Mouse (Mus musculus) thymus, adult 2 months (tissue): Measurements from ENCODE around the gene 2310033P09Rik. TPM values are rescaled to one million over a fixed set of nuclear protein-coding genes. Genes with fewer than 3 reads are reported as not detected.

Source experiments
- DNase-seq: peaks from one replicate; pipeline ENCODE4 v3.0.0; 2021
- H3K27ac ChIP-seq: fragments of 200-500 bp; 2 replicates; pipeline ENCODE4 v1.5.1; 2012; ENCODE audit warnings: low read length, control low read depth; ENCODE audit not compliant: control insufficient read depth, insufficient read depth
- H3K27me3 ChIP-seq: fragments of 200-500 bp; 2 replicates; pipeline ENCODE4 v1.6.1; 2012; ENCODE audit warnings: mild to moderate bottlenecking, low read length, moderate library complexity, mixed read lengths; ENCODE audit not compliant: control insufficient read depth, insufficient read depth
- H3K36me3 ChIP-seq: fragments of 200-500 bp; 2 replicates; pipeline ENCODE4 v1.6.1; 2012; ENCODE audit warnings: mild to moderate bottlenecking, low read length, moderate library complexity; ENCODE audit not compliant: control insufficient read depth, insufficient read depth
- H3K4me1 ChIP-seq: fragments of 200-500 bp; replicated peaks from 2 replicates; pipeline ENCODE4 v1.6.1; 2012; ENCODE audit warnings: low read length; ENCODE audit not compliant: control insufficient read depth, insufficient read depth
- H3K4me3 ChIP-seq: fragments of 200-500 bp; 2 replicates; pipeline ENCODE4 v1.5.1; 2012; ENCODE audit warnings: mild to moderate bottlenecking, low read length, control low read depth, moderate library complexity; ENCODE audit not compliant: control insufficient read depth, insufficient read depth
- CTCF ChIP-seq: fragments of 200-500 bp; IDR thresholded peaks from 2 replicates; pipeline ENCODE4 v1.5.1; 2012; ENCODE audit warnings: mild to moderate bottlenecking, control low read depth, low read length, moderate library complexity, borderline replicate concordance; ENCODE audit not compliant: control insufficient read depth, poor library complexity, insufficient read depth; ENCODE audit errors: extremely low read depth
- POLR2A ChIP-seq: fragments of 200-500 bp; IDR thresholded peaks from 2 replicates; pipeline ENCODE4 v1.6.1; 2012; ENCODE audit warnings: mild to moderate bottlenecking, low read length, control low read depth, moderate library complexity; ENCODE audit not compliant: control insufficient read depth, poor library complexity, insufficient read depth; ENCODE audit errors: extremely low read depth
- WGBS: fragments of 180-500 bp; shearing (Covaris S2); methylation state at CpG from one replicate; pipeline ENCODE4 v1.1.7; 2018; 5-methylcytosine and 5-hydroxymethylcytosine counted together
- polyA plus RNA-seq: library from polyadenylated mRNA; depleted of rRNA; stranded (reverse); fragments of >200 nt; gene quantifications from 2 replicates; pipeline ENCODE4 v1.2.3, GENCODE M21; 2012; rRNA removed

The 2310033P09Rik gene
- polyA plus RNA-seq, 1 experiment, result 30.5 TPM

DNA sequence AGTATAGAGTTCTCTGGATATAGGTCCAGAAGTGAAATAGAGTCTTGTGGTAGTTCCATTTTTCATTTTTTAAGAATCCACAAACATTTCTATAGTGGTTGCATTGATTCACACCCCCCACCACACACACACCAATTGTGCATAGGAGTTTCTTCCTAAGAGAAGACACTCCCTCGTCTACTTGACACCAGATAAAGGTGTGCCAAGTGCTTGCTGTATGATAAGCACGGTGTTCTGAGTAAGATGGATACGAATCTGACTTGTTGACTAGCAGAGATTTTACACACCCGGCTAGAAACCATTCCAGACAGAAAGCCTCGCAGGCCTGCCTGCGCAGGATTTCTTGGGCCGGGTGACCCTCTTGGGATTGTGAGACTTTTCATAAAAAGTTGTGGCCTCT, 51.5 kb downstream of the 2310033P09Rik start:
- H3K27ac ChIP-seq, result no peak overlapping the region
- H3K36me3 ChIP-seq, result no peaks in the 10 kb centered on the region
- 89% methylated on average over 7 of the region's 7 CpGs for WGBS
- TF ChIP-seq CTCF (no peak), POLR2A (no peak)
- DNase-seq, result no peak
- H3K4me1 ChIP-seq, result no peaks in the 10 kb centered on the region
- no peak overlapping the region for H3K4me3 ChIP-seq
- peaks cover 12% of the 10 kb centered on the region for H3K27me3 ChIP-seq

Other genes with a start within 250 kb of the 2310033P09Rik start
- gene Trim11, start 230.2 kb upstream of the 2310033P09Rik start, polyA plus RNA-seq, result 114 and 119 TPM in 2 replicates
- 2.4 and 14.5 TPM in 2 replicates for gene Obscn, start 71.9 kb upstream of the 2310033P09Rik start, polyA plus RNA-seq
- 7.2 and 8.9 TPM in 2 replicates for gene Iba57, start 44.6 kb upstream of the 2310033P09Rik start, polyA plus RNA-seq
- 0.23 and 0.66 TPM in 2 replicates for gene Gjc2, start 25.1 kb upstream of the 2310033P09Rik start, polyA plus RNA-seq
- gene Guk1, start 16.1 kb upstream of the 2310033P09Rik start, polyA plus RNA-seq, result 56.8 and 79.8 TPM in 2 replicates
- gene Mrpl55, start 5.8 kb upstream of the 2310033P09Rik start, polyA plus RNA-seq, result 40.2 and 42.0 TPM in 2 replicates
- 503 and 561 TPM in 2 replicates for gene Arf1, start 19.9 kb downstream of the 2310033P09Rik start, polyA plus RNA-seq
- 0.28 TPM in 1 of 2 replicates, not detected in the other for gene Wnt3a, start 82.4 kb downstream of the 2310033P09Rik start, polyA plus RNA-seq
- gene Wnt9a, start 98.6 kb downstream of the 2310033P09Rik start, polyA plus RNA-seq, result 1.3 and 2.2 TPM in 2 replicates
- not detected in 2 replicates for gene Prss38, start 167.3 kb downstream of the 2310033P09Rik start, polyA plus RNA-seq
- 16.4 and 16.9 TPM in 2 replicates for gene Jmjd4, start 241.7 kb downstream of the 2310033P09Rik start, polyA plus RNA-seq
- gene Snap47, start 242.9 kb downstream of the 2310033P09Rik start, polyA plus RNA-seq, result 35.1 and 36.8 TPM in 2 replicates